Mouse (Mus musculus) forebrain, embryonic 15.5 days (tissue): ENCODE results near the gene Sema3f. TPM values are rescaled to one million over a fixed set of nuclear protein-coding genes. Genes with fewer than 3 reads are reported as not detected.

ENCODE experiments used
- ATAC-seq: fragments of 200-750 bp; cut with Nextera tagmentation; replicated peaks from 2 replicates; pipeline ENCODE4 v1.8.0; 2017; ENCODE audit warnings: mild to moderate bottlenecking, moderate TSS enrichment, moderate library complexity
- H3K27ac ChIP-seq: fragments of 300-500 bp; sonication (generic); replicated peaks from 2 replicates; pipeline ENCODE4 v1.5.1; 2015; ENCODE audit warnings: mild to moderate bottlenecking, inconsistent platforms
- H3K27me3 ChIP-seq: fragments of 300-500 bp; sonication (generic); 2 replicates; pipeline ENCODE4 v1.6.1; 2015; ENCODE audit warnings: inconsistent platforms
- H3K36me3 ChIP-seq: fragments of 300-500 bp; sonication (generic); 2 replicates; pipeline ENCODE4 v1.6.1; 2015; ENCODE audit warnings: mild to moderate bottlenecking, inconsistent platforms
- H3K4me1 ChIP-seq: fragments of 300-500 bp; sonication (generic); 2 replicates; pipeline ENCODE4 v1.6.1; 2015; ENCODE audit warnings: inconsistent platforms
- H3K4me2 ChIP-seq: fragments of 300-500 bp; sonication (generic); replicated peaks from 2 replicates; pipeline ENCODE4 v1.6.1; 2015; ENCODE audit warnings: mild to moderate bottlenecking, inconsistent platforms
- H3K4me3 ChIP-seq: fragments of 300-500 bp; sonication (generic); 2 replicates; pipeline ENCODE4 v1.5.1; 2015; ENCODE audit warnings: mild to moderate bottlenecking, inconsistent platforms
- H3K9ac ChIP-seq: fragments of 300-500 bp; sonication (generic); replicated peaks from 2 replicates; pipeline ENCODE4 v1.6.1; 2015; ENCODE audit warnings: mild to moderate bottlenecking, inconsistent platforms
- H3K9me3 ChIP-seq: fragments of 300-500 bp; sonication (generic); 2 replicates; pipeline ENCODE4 v1.6.1; 2016; ENCODE audit warnings: inconsistent platforms
- WGBS: fragments of 180-500 bp; shearing (Covaris S2); methylation state at CpG from one replicate; pipeline ENCODE4 v1.1.7; 2015; ENCODE audit warnings: mixed read lengths; 5-methylcytosine and 5-hydroxymethylcytosine counted together
- polyA plus RNA-seq: library from polyadenylated mRNA; unstranded; fragments of >200 nt; fragmentation: Nextera tagmentation; extraction: Ambion mirVana; gene quantifications from 2 replicates; pipeline ENCODE4 v1.2.1, GENCODE M21; 2015

Gene Sema3f
- polyA plus RNA-seq, 1 experiment from 2014 or later = 13.7 TPM

GRCm38 (mm10) chr9:107729709-107730108, 19.4 kb upstream of the Sema3f start:
- Histone ChIP-seq H3K4me2 (no peak overlapping the region), H3K36me3 (no peaks in the 10 kb centered on the region), H3K27me3 (no peaks in the 10 kb centered on the region), H3K9ac (no peak overlapping the region), H3K4me1 (peaks cover 37% of the 10 kb centered on the region), H3K4me3 (no peak overlapping the region), H3K9me3 (no peaks in the 10 kb centered on the region), H3K27ac (peak overlapping the region; percentile 63)
- WGBS = 4% methylated on average over 3 of the region's 3 CpGs
- 0 out of 2 replicates have a peak, but pooled peaks have one; percentile 18 for ATAC-seq

GRCm38 (mm10) chr9:107728919-107729670, 18.8 kb upstream of the Sema3f start:
- H3K9ac ChIP-seq = no peak overlapping the region
- H3K27ac ChIP-seq = peak overlapping the region; percentile 63
- 73% methylated on average over 6 of the region's 6 CpGs for WGBS
- H3K36me3 ChIP-seq = no peaks in the 10 kb centered on the region
- H3K4me3 ChIP-seq = no peak overlapping the region
- no peaks in the 10 kb centered on the region for H3K9me3 ChIP-seq
- ATAC-seq = no peak
- H3K4me2 ChIP-seq = no peak overlapping the region
- no peaks in the 10 kb centered on the region for H3K27me3 ChIP-seq
- peaks cover 35% of the 10 kb centered on the region for H3K4me1 ChIP-seq

GRCm38 (mm10) chr9:107727041-107727440, 16.8 kb upstream of the Sema3f start:
- no peak for ATAC-seq
- WGBS = 46% methylated on average over 3 of the region's 3 CpGs
- Histone ChIP-seq H3K27ac (no peak overlapping the region), H3K4me3 (no peak overlapping the region), H3K4me1 (peaks cover 49% of the 10 kb centered on the region), H3K27me3 (no peaks in the 10 kb centered on the region), H3K9ac (no peak overlapping the region), H3K9me3 (no peaks in the 10 kb centered on the region), H3K36me3 (no peaks in the 10 kb centered on the region), H3K4me2 (no peak overlapping the region)

GRCm38 (mm10) chr9:107724796-107725195, 14.5 kb upstream of the Sema3f start:
- Histone ChIP-seq H3K36me3 (no peaks in the 10 kb centered on the region), H3K4me2 (no peak overlapping the region), H3K9ac (no peak overlapping the region), H3K4me3 (no peak overlapping the region), H3K4me1 (peaks cover 37% of the 10 kb centered on the region), H3K9me3 (no peaks in the 10 kb centered on the region), H3K27me3 (no peaks in the 10 kb centered on the region), H3K27ac (no peak overlapping the region)
- 96% methylated on average over 1 of the region's 1 CpGs for WGBS
- ATAC-seq = no peak

- H3K36me3 ChIP-seq = no peaks in the 10 kb centered on the region
- H3K4me1 ChIP-seq = peaks cover 30% of the 10 kb centered on the region
- 1% methylated on average over 11 of the region's 11 CpGs for whole genome bisulfite sequencing
- H3K27ac ChIP-seq = no peak overlapping the region
- no peaks in the 10 kb centered on the region for H3K27me3 ChIP-seq
- H3K4me2 ChIP-seq = 0 out of 2 replicates have a peak overlapping the region, but pooled peaks have one; percentile 13
- ATAC-seq = peak; percentile 53
- H3K9me3 ChIP-seq = no peaks in the 10 kb centered on the region
- H3K9ac ChIP-seq = no peak overlapping the region
- H3K4me3 ChIP-seq = no peak overlapping the region
Observed at GRCm38 (mm10) chr9:107723794-107724531, 13.7 kb upstream of the Sema3f start.

- ATAC-seq = peak; percentile 35; the same call in 1 of the 2 replicates
- WGBS = 16% methylated on average over 6 of the region's 6 CpGs
- H3K4me2 ChIP-seq = 0 out of 2 replicates have a peak overlapping the region, but pooled peaks have one; percentile 13
- H3K9me3 ChIP-seq = no peaks in the 10 kb centered on the region
- H3K9ac ChIP-seq = no peak overlapping the region
- H3K4me1 ChIP-seq = peaks cover 28% of the 10 kb centered on the region
- no peak overlapping the region for H3K4me3 ChIP-seq
- no peaks in the 10 kb centered on the region for H3K27me3 ChIP-seq
- H3K27ac ChIP-seq = no peak overlapping the region
- no peaks in the 10 kb centered on the region for H3K36me3 ChIP-seq
Observed at GRCm38 (mm10) chr9:107723292-107723691, 13.0 kb upstream of the Sema3f start.

- Histone ChIP-seq H3K4me2 (no peak overlapping the region), H3K4me1 (peaks cover 29% of the 10 kb centered on the region), H3K9me3 (no peaks in the 10 kb centered on the region), H3K27me3 (no peaks in the 10 kb centered on the region), H3K36me3 (no peaks in the 10 kb centered on the region), H3K4me3 (no peak overlapping the region), H3K9ac (no peak overlapping the region), H3K27ac (no peak overlapping the region)
- no peak for ATAC-seq
- WGBS = 84% methylated on average over 10 of the region's 10 CpGs
Observed at GRCm38 (mm10) chr9:107718781-107719540, 8.7 kb upstream of the Sema3f start.

- H3K9me3 ChIP-seq = no peaks in the 10 kb centered on the region
- H3K4me1 ChIP-seq = peaks cover 16% of the 10 kb centered on the region
- H3K36me3 ChIP-seq = no peaks in the 10 kb centered on the region
- 31% methylated on average over 6 of the region's 6 CpGs for WGBS
- no peak overlapping the region for H3K27ac ChIP-seq
- H3K4me3 ChIP-seq = no peak overlapping the region
- no peak for ATAC-seq
- H3K4me2 ChIP-seq = no peak overlapping the region
- no peaks in the 10 kb centered on the region for H3K27me3 ChIP-seq
- no peak overlapping the region for H3K9ac ChIP-seq
Observed at GRCm38 (mm10) chr9:107716951-107717350, 6.7 kb upstream of the Sema3f start.

GRCm38 (mm10) chr9:107715632-107716031, 5.4 kb upstream of the Sema3f start:
- no peak overlapping the region for H3K9ac ChIP-seq
- H3K9me3 ChIP-seq = no peaks in the 10 kb centered on the region
- no peaks in the 10 kb centered on the region for H3K36me3 ChIP-seq
- H3K4me3 ChIP-seq = no peak overlapping the region
- H3K4me1 ChIP-seq = peaks cover 16% of the 10 kb centered on the region
- H3K27me3 ChIP-seq = no peaks in the 10 kb centered on the region
- no peak overlapping the region for H3K4me2 ChIP-seq
- 94% methylated on average over 2 of the region's 2 CpGs for WGBS
- ATAC-seq = no peak
- H3K27ac ChIP-seq = no peak overlapping the region

GRCm38 (mm10) chr9:107714221-107714952, 4.1 kb upstream of the Sema3f start:
- Histone ChIP-seq H3K9ac (no peak overlapping the region), H3K4me2 (no peak overlapping the region), H3K9me3 (no peaks in the 10 kb centered on the region), H3K4me3 (no peak overlapping the region), H3K27ac (0 out of 2 replicates have a peak overlapping the region, but pooled peaks have one; percentile 30), H3K36me3 (no peaks in the 10 kb centered on the region), H3K27me3 (no peaks in the 10 kb centered on the region), H3K4me1 (peaks cover 23% of the 10 kb centered on the region)
- 16% methylated on average over 12 of the region's 12 CpGs for WGBS
- ATAC-seq = no peak

- Histone ChIP-seq H3K4me1 (peaks cover 54% of the 10 kb centered on the region), H3K9ac (peak overlapping the region; percentile 63), H3K27me3 (0 out of 2 replicates have a peak, but pooled peaks cover 3% of the 10 kb centered on the region), H3K4me3 (peak overlapping the region; percentile 63), H3K27ac (peak overlapping the region; percentile 90), H3K9me3 (no peaks in the 10 kb centered on the region), H3K36me3 (peaks cover 8% of the 10 kb centered on the region; the same call in 1 of the 2 replicates), H3K4me2 (peak overlapping the region; percentile 72)
- ATAC-seq = peak; percentile 9; the same call in 1 of the 2 replicates
- 1% methylated on average over 50 of the region's 55 CpGs for WGBS
Observed at GRCm38 (mm10) chr9:107709096-107709696, 1.1 kb downstream of the Sema3f start.
